Mouse (Mus musculus) myocyte (in vitro differentiated cells): ENCODE data around the gene Rer1. TPM values are rescaled to one million over a fixed set of nuclear protein-coding genes. Genes with fewer than 3 reads are reported as not detected.

Experiments
- H3K27me3 ChIP-seq: one replicate; pipeline ENCODE4 v1.6.1; 2011; ENCODE audit not compliant: control insufficient read depth, insufficient read depth, insufficient read length
- H3K36me3 ChIP-seq: one replicate; pipeline ENCODE4 v1.6.1; 2011; ENCODE audit not compliant: control insufficient read depth, insufficient read depth
- H3K4me2 ChIP-seq: one replicate; pipeline ENCODE4 v1.6.1; 2011; ENCODE audit warnings: low read depth, control low read depth
- H3K4me3 ChIP-seq: one replicate; pipeline ENCODE4 v1.5.1; 2011; ENCODE audit warnings: mild to moderate bottlenecking, control low read depth, moderate library complexity
- H3K79me2 ChIP-seq: one replicate; pipeline ENCODE4 v1.6.1; 2011; ENCODE audit not compliant: control insufficient read depth, insufficient read depth
- H3ac ChIP-seq: one replicate; pipeline ENCODE4 v1.6.1; 2011; ENCODE audit not compliant: control insufficient read depth, insufficient read length
- CEBPB ChIP-seq: IDR thresholded peaks from 2 replicates; pipeline ENCODE4 v1.6.1; 2011; ENCODE audit warnings: mild to moderate bottlenecking, moderate library complexity; ENCODE audit not compliant: poor library complexity, insufficient read depth, severe bottlenecking
- E2F4 ChIP-seq: IDR thresholded peaks from one replicate; pipeline ENCODE4 v1.6.1; 2011; ENCODE audit warnings: mild to moderate bottlenecking, control low read depth, moderate library complexity; ENCODE audit not compliant: insufficient read depth
- MAX ChIP-seq: IDR thresholded peaks from one replicate; pipeline ENCODE4 v1.6.1; 2011; ENCODE audit warnings: low read depth, mild to moderate bottlenecking, control low read depth
- MYOD1 ChIP-seq, 3 experiments: IDR thresholded peaks; one replicate each; pipeline ENCODE4 v1.6.1; 2011; ENCODE audit warnings: control low read depth in 2 of 3, low read depth in 2 of 3, mild to moderate bottlenecking in 2 of 3, moderate library complexity in 1 of 3; ENCODE audit not compliant: insufficient read length in 2 of 3, control insufficient read depth in 1 of 3
- MYOG ChIP-seq, 3 experiments: IDR thresholded peaks; one replicate each; pipeline ENCODE4 v1.6.1; 2011; ENCODE audit warnings: control low read depth in 2 of 3, low read depth in 2 of 3, mild to moderate bottlenecking in 2 of 3; ENCODE audit not compliant: insufficient read length in 2 of 3, control insufficient read depth in 1 of 3, insufficient read depth in 1 of 3
- POLR2A ChIP-seq: IDR thresholded peaks from one replicate; pipeline ENCODE4 v1.6.1; 2011; ENCODE audit warnings: low read depth, mild to moderate bottlenecking, control low read depth, moderate library complexity; ENCODE audit not compliant: insufficient read length
- POLR2AphosphoS2 ChIP-seq: IDR thresholded peaks from one replicate; pipeline ENCODE4 v1.6.1; 2011; ENCODE audit warnings: low read depth, control low read depth; ENCODE audit not compliant: insufficient read length
- REST ChIP-seq: IDR thresholded peaks from one replicate; pipeline ENCODE4 v1.6.1; 2011; ENCODE audit warnings: mild to moderate bottlenecking, control low read depth, moderate library complexity; ENCODE audit not compliant: insufficient read depth, insufficient read length
- SRF ChIP-seq: IDR thresholded peaks from one replicate; pipeline ENCODE4 v1.6.1; 2011; ENCODE audit warnings: low read depth; ENCODE audit not compliant: control insufficient read depth, insufficient read length
- TCF12 ChIP-seq: IDR thresholded peaks from one replicate; pipeline ENCODE4 v1.6.1; 2011; ENCODE audit warnings: mild to moderate bottlenecking, control low read depth; ENCODE audit not compliant: poor library complexity, insufficient read depth, severe bottlenecking
- TCF3 ChIP-seq: IDR thresholded peaks from one replicate; pipeline ENCODE4 v1.6.1; 2011; ENCODE audit warnings: low read depth, control low read depth; ENCODE audit not compliant: insufficient read length
- USF1 ChIP-seq: IDR thresholded peaks from one replicate; pipeline ENCODE4 v1.6.1; 2011; ENCODE audit warnings: low read depth, mild to moderate bottlenecking, control low read depth, moderate library complexity
- polyA plus RNA-seq: library from polyadenylated mRNA; unstranded; fragments of >200 nt; fragmentation: generic; extraction: Trizol; gene quantifications from one replicate; pipeline ENCODE4 v1.2.1, GENCODE M21; 2012; ENCODE audit warnings: missing spikeins

The Rer1 gene
- polyA plus RNA-seq, 1 experiment, result 117 TPM

GRCm38 (mm10) chr4:155033115-155033514 lies 53.1 kb downstream of the Rer1 start:
- no peaks in the 10 kb centered on the region for H3K79me2 ChIP-seq
- H3K4me2 ChIP-seq, result no peak overlapping the region
- TF ChIP-seq E2F4 (no peak), REST (no peak), SRF (no peak), MYOD1 (IDR thresholded peaks at IDR 0.05; ENCODE audit: control insufficient read depth in 1 of 3, insufficient read length in 2 of 3, low read depth in 2 of 3) (no peak), MAX (no peak), TCF3 (no peak), POLR2A (no peak), POLR2AphosphoS2 (no peak), TCF12 (no peak), USF1 (no peak)
- H3K36me3 ChIP-seq, result no peaks in the 10 kb centered on the region
- peaks cover 88% of the 10 kb centered on the region for H3K27me3 ChIP-seq
- H3ac ChIP-seq, result no peak overlapping the region
- no peak overlapping the region for H3K4me3 ChIP-seq

- Histone ChIP-seq H3K4me2 (no peak overlapping the region), H3K27me3 (peaks cover 50% of the 10 kb centered on the region), H3ac (no peak overlapping the region), H3K79me2 (no peaks in the 10 kb centered on the region), H3K4me3 (no peak overlapping the region), H3K36me3 (no peaks in the 10 kb centered on the region)
- TF ChIP-seq TCF12, result no peak
- TF ChIP-seq POLR2AphosphoS2, result no peak
- no peak for TF ChIP-seq USF1
- no peak for TF ChIP-seq MYOD1 (IDR thresholded peaks at IDR 0.05; ENCODE audit: control insufficient read depth in 1 of 3, insufficient read length in 2 of 3, low read depth in 2 of 3)
- no peak for TF ChIP-seq POLR2A
- no peak for TF ChIP-seq CEBPB
- no peak for TF ChIP-seq REST
- TF ChIP-seq MAX, result no peak
- no peak for TF ChIP-seq MYOG (IDR thresholded peaks at IDR 0.05; ENCODE audit: control insufficient read depth in 1 of 3, insufficient read depth in 1 of 3, insufficient read length in 2 of 3, low read depth in 2 of 3)
- no peak for TF ChIP-seq SRF
- no peak for TF ChIP-seq TCF3
- TF ChIP-seq E2F4, result no peak
These were observed 61.8 kb downstream of the Rer1 start for GRCm38 (mm10) chr4:155024170-155025010.

Other genes starting within 250 kb of the Rer1 start
- gene Ttc34, start 248.9 kb downstream of the Rer1 start, polyA plus RNA-seq, result not detected
- 0.52 TPM for gene Mmel1, start 216.8 kb downstream of the Rer1 start, polyA plus RNA-seq
- gene Fam213b, start 187.2 kb downstream of the Rer1 start, polyA plus RNA-seq, result 5.7 TPM
- 0.43 TPM for gene Tnfrsf14, start 157.8 kb downstream of the Rer1 start, polyA plus RNA-seq
- gene Hes5, start 125.5 kb downstream of the Rer1 start, polyA plus RNA-seq, result not detected
- 21.0 TPM for gene Pank4, start 122.3 kb downstream of the Rer1 start, polyA plus RNA-seq
- gene Plch2, start 29.6 kb downstream of the Rer1 start, polyA plus RNA-seq, result 0.06 TPM
- 12.4 TPM for gene Pex10, start 19.4 kb downstream of the Rer1 start, polyA plus RNA-seq
- 2.6 TPM for gene Morn1, start 195 bp upstream of the Rer1 start, polyA plus RNA-seq
- gene Ski, start 136.2 kb upstream of the Rer1 start, polyA plus RNA-seq, result 54.5 TPM
- 40.4 TPM for gene Faap20, start 163.4 kb upstream of the Rer1 start, polyA plus RNA-seq